Mouse (Mus musculus) testis, adult 2 months (tissue): ENCODE measurements around the gene Mpped2. TPM values are rescaled to one million over a fixed set of nuclear protein-coding genes. Genes with fewer than 3 reads are reported as not detected.

Experiments used
- H3K27ac ChIP-seq: fragments of 200-500 bp; 2 replicates; pipeline ENCODE4 v1.5.1; 2012; ENCODE audit warnings: low read depth, low read length; ENCODE audit not compliant: control insufficient read depth, insufficient read depth
- H3K27me3 ChIP-seq: fragments of 200-500 bp; 2 replicates; pipeline ENCODE4 v1.6.1; 2012; ENCODE audit warnings: mild to moderate bottlenecking, low read length, moderate library complexity; ENCODE audit not compliant: control insufficient read depth, insufficient read depth
- H3K36me3 ChIP-seq: fragments of 200-500 bp; 2 replicates; pipeline ENCODE4 v1.6.1; 2012; ENCODE audit warnings: mild to moderate bottlenecking, low read length; ENCODE audit not compliant: control insufficient read depth, insufficient read depth
- H3K4me1 ChIP-seq: fragments of 200-500 bp; 2 replicates; pipeline ENCODE4 v1.6.1; 2012; ENCODE audit warnings: low read length; ENCODE audit not compliant: control insufficient read depth, insufficient read depth
- H3K4me3 ChIP-seq: fragments of 200-500 bp; 2 replicates; pipeline ENCODE4 v1.5.1; 2012; ENCODE audit warnings: low read depth, mild to moderate bottlenecking, low read length, moderate library complexity, mixed read lengths; ENCODE audit not compliant: control insufficient read depth
- CTCF ChIP-seq: fragments of 200-500 bp; IDR thresholded peaks from 2 replicates; pipeline ENCODE4 v1.5.1; 2012; ENCODE audit warnings: low read depth, mild to moderate bottlenecking, inconsistent platforms, low read length, moderate library complexity; ENCODE audit not compliant: control insufficient read depth, insufficient read depth, insufficient replicate concordance
- POLR2A ChIP-seq: fragments of 200-500 bp; IDR thresholded peaks from 2 replicates; pipeline ENCODE4 v1.6.1; 2012; ENCODE audit warnings: low read depth, mild to moderate bottlenecking, inconsistent platforms, low read length, moderate library complexity; ENCODE audit not compliant: control insufficient read depth
- polyA plus RNA-seq: library from polyadenylated mRNA; depleted of rRNA; stranded (reverse); fragments of >200 nt; gene quantifications from 2 replicates; pipeline ENCODE4 v1.2.3, GENCODE M21; 2012

Gene Mpped2
- polyA plus RNA-seq, 1 experiment, result 0.88 TPM

GRCm38 (mm10) chr2:106735211-106735610, 42.1 kb downstream of the Mpped2 start:
- Histone ChIP-seq H3K36me3 (no peaks in the 10 kb centered on the region), H3K27me3 (no peaks in the 10 kb centered on the region), H3K4me1 (no peaks in the 10 kb centered on the region), H3K4me3 (no peak overlapping the region), H3K27ac (no peak overlapping the region)
- TF ChIP-seq POLR2A, result no peak
- no peak for TF ChIP-seq CTCF

DNA sequence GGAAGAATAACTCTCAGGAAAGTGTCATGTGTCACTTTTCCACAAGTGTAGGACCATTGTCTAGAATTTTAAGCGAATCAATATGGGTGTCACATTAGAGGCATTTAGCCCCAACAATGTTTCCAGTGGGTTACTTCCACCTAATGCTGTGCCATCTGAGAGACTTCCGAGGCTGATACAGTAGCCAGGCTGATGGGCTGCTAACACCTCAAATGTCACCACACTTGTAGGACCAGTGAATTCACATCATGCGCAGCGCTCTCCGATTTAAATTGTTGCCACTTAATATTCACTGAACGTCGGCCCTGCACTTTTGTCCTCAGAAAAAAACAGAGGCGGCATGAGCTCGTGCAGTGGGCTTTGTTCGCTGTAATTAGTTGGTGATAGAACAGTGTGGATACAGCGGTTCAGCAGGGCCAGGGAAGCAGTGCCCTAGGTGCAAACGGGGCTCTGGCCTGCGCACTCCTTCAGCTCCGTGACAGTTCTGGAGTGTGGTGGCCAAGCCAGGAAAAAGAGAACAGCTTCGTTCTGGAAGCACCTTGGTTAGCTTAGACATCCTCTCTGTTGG, 42.8 kb downstream of the Mpped2 start:
- Histone ChIP-seq H3K36me3 (no peaks in the 10 kb centered on the region), H3K4me3 (no peak overlapping the region), H3K27me3 (no peaks in the 10 kb centered on the region), H3K27ac (no peak overlapping the region), H3K4me1 (no peaks in the 10 kb centered on the region)
- no peak for TF ChIP-seq CTCF
- no peak for TF ChIP-seq POLR2A

DNA sequence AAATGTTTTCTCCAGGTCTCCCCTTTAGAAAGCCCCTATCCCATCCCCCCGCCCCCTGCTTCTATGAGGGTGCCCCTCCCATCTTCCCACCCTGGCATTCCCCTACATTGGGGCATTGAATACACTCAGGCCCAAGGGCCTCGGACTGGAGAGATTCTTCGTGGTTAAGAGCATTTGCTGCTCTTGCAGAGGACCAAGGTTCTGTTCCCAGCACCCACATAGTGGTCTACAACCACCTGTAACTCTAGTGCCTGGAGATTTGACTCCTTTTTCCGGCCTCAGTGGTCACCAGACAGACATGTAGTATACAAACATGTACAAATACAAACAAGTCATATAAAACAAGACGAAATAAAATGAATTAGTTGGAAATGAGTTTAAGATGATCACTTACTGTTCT, 45.9 kb downstream of the Mpped2 start:
- Histone ChIP-seq H3K4me1 (no peaks in the 10 kb centered on the region), H3K27me3 (no peaks in the 10 kb centered on the region), H3K27ac (no peak overlapping the region), H3K36me3 (no peaks in the 10 kb centered on the region), H3K4me3 (no peak overlapping the region)
- no peak for TF ChIP-seq CTCF
- no peak for TF ChIP-seq POLR2A

DNA sequence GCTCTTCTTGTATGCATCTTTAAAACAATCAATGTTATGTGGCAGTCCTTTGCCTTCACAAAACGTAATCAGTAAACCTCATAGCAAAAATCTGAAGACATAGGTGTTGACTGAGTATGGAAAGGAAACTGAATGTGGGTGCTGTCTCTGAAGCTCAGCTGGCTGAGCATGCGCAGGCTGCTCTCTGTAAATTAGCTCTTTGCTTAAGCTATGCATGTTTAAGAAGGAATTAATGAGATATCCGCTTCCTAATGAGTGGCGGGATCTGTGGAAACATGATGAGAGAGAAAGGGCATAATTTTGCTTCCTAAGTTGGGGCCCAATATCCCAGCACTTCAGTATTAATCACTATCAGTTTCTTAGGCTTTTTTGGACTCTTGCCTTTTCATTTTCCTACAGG, 51.0 kb downstream of the Mpped2 start:
- no peaks in the 10 kb centered on the region for H3K27me3 ChIP-seq
- no peaks in the 10 kb centered on the region for H3K36me3 ChIP-seq
- no peak overlapping the region for H3K4me3 ChIP-seq
- H3K27ac ChIP-seq, result no peak overlapping the region
- no peaks in the 10 kb centered on the region for H3K4me1 ChIP-seq
- TF ChIP-seq POLR2A, result no peak
- no peak for TF ChIP-seq CTCF

- TF ChIP-seq CTCF (no peak), POLR2A (no peak)
- H3K27ac ChIP-seq, result no peak overlapping the region
- H3K4me3 ChIP-seq, result no peak overlapping the region
- no peaks in the 10 kb centered on the region for H3K36me3 ChIP-seq
- no peaks in the 10 kb centered on the region for H3K27me3 ChIP-seq
- no peaks in the 10 kb centered on the region for H3K4me1 ChIP-seq
Observed at GRCm38 (mm10) chr2:106744601-106745000, 51.5 kb downstream of the Mpped2 start.

DNA sequence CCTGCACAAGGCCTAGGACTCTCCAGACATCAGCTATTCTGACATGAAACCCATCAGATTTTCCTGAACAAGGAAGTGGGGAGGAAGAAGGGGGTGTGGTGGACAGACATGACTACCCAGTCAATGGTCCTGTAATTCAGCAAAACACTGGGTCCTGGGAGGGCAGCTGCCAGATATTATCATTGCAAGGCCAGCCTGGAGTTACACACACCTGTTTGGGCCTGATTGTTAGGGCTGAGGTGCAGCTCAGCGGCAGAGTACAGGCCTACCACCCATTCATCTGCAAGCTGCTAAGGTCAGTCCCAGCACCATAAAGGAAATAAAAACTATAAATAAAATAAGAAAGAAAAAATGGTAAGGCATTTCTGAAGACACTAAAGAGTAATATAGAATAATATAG, 52.3 kb downstream of the Mpped2 start:
- TF ChIP-seq CTCF (no peak), POLR2A (no peak)
- Histone ChIP-seq H3K36me3 (no peaks in the 10 kb centered on the region), H3K27me3 (no peaks in the 10 kb centered on the region), H3K27ac (no peak overlapping the region), H3K4me1 (no peaks in the 10 kb centered on the region), H3K4me3 (no peak overlapping the region)

DNA sequence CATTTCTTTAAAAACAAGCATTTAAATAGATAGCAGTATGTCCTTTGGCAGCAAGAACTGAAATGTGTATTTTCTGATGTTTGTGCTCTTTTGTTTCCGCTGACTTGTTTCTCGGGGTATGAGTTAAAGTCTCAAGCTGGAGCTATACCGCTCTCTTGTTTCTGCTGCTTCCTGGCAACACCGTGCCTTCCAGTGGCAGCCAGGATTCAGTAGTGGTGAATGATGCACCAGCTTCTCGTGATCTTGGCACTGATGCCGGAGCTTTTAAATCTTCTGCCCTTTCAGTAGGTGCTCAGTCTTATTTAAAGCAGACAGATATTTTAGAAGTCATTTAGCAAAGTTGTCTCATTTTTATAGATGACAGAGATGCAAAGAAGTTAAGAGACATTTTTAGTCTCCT, 53.1 kb downstream of the Mpped2 start:
- Histone ChIP-seq H3K27ac (no peak overlapping the region), H3K27me3 (no peaks in the 10 kb centered on the region), H3K36me3 (no peaks in the 10 kb centered on the region), H3K4me3 (no peak overlapping the region), H3K4me1 (no peaks in the 10 kb centered on the region)
- TF ChIP-seq CTCF (no peak), POLR2A (no peak)

GRCm38 (mm10) chr2:106746905-106747304, 53.8 kb downstream of the Mpped2 start:
- H3K27me3 ChIP-seq, result no peaks in the 10 kb centered on the region
- no peaks in the 10 kb centered on the region for H3K4me1 ChIP-seq
- no peak overlapping the region for H3K4me3 ChIP-seq
- TF ChIP-seq CTCF (no peak), POLR2A (no peak)
- no peak overlapping the region for H3K27ac ChIP-seq
- no peaks in the 10 kb centered on the region for H3K36me3 ChIP-seq
